Mouse (Mus musculus): Measurements from ENCODE around the gene Kmt2a.
"Not testable (repeated sequence)": the region's sequence is repeated elsewhere in the genome, so short reads cannot be mapped to it uniquely, and the experiment has no call there.

The Kmt2a gene

GRCm38 (mm10) chr9:44817522-44817921 lies 63.6 kb downstream of the Kmt2a start:
- DNase-seq (ENCODE audit: low spot score), result no peak

GRCm38 (mm10) chr9:44814179-44814578 lies 66.9 kb downstream of the Kmt2a start:
- no peak for DNase-seq (ENCODE audit: low spot score)

GRCm38 (mm10) chr9:44810316-44810715 lies 70.8 kb downstream of the Kmt2a start:
- DNase-seq (ENCODE audit: low spot score), result no peak

- DNase-seq (ENCODE audit: low spot score), result no peak
These were observed 73.3 kb downstream of the Kmt2a start for GRCm38 (mm10) chr9:44807778-44808177.

- no peak for DNase-seq (ENCODE audit: low spot score)
These were observed 74.0 kb downstream of the Kmt2a start for GRCm38 (mm10) chr9:44807141-44807540.

GRCm38 (mm10) chr9:44805536-44805935 lies 75.6 kb downstream of the Kmt2a start:
- no peak for DNase-seq (ENCODE audit: low spot score)

GRCm38 (mm10) chr9:44804678-44805077 lies 76.4 kb downstream of the Kmt2a start:
- DNase-seq (ENCODE audit: low spot score), result no peak

GRCm38 (mm10) chr9:44802808-44803450 lies 78.2 kb downstream of the Kmt2a start, which contains the start of gene Ttc36:
TSS of gene Ttc36 (minus strand) at chr9:44803072.
- DNase-seq (ENCODE audit: low spot score), result no peak

GRCm38 (mm10) chr9:44801669-44802068 lies 79.4 kb downstream of the Kmt2a start:
- no peak for DNase-seq (ENCODE audit: low spot score)

- DNase-seq (ENCODE audit: low spot score), result no peak
These were observed 81.2 kb downstream of the Kmt2a start for GRCm38 (mm10) chr9:44799958-44800324.

- DNase-seq (ENCODE audit: low spot score), result peak; percentile 89
These were observed 81.8 kb downstream of the Kmt2a start, which contains the start of gene Tmem25 for GRCm38 (mm10) chr9:44799102-44799957. TSS of gene Tmem25 (minus strand) at chr9:44799307.

- no peak for DNase-seq (ENCODE audit: low spot score)
These were observed 82.8 kb downstream of the Kmt2a start for GRCm38 (mm10) chr9:44798298-44798697.

- no peak for DNase-seq (ENCODE audit: low spot score)
These were observed 88.3 kb downstream of the Kmt2a start for GRCm38 (mm10) chr9:44792842-44793241.

GRCm38 (mm10) chr9:44772750-44773651 lies 108.1 kb downstream of the Kmt2a start:
- DNase-seq (ENCODE audit: low spot score), result peak; percentile 93

- no peak for DNase-seq (ENCODE audit: low spot score)
These were observed 108.7 kb downstream of the Kmt2a start for GRCm38 (mm10) chr9:44772392-44772749.

GRCm38 (mm10) chr9:44771376-44771775 lies 109.7 kb downstream of the Kmt2a start:
- no peak for DNase-seq (ENCODE audit: low spot score)

- not testable (repeated sequence) for DNase-seq (ENCODE audit: low spot score)
These were observed 113.1 kb downstream of the Kmt2a start for GRCm38 (mm10) chr9:44768029-44768394.

GRCm38 (mm10) chr9:44767101-44768028 lies 113.7 kb downstream of the Kmt2a start, which contains the start of the genes Arcn1 and Ift46:
TSS of gene Arcn1 (minus strand) at chr9:44767845.
TSS of gene Ift46 (plus strand) at chr9:44767908.
- peak; percentile 85 for DNase-seq (ENCODE audit: low spot score)

GRCm38 (mm10) chr9:44760873-44761272 lies 120.2 kb downstream of the Kmt2a start:
- no peak for DNase-seq (ENCODE audit: low spot score)

Measured in testis, postnatal 10 days (tissue).